Mouse (Mus musculus): Measurements from ENCODE around the gene Rin3. TPM values are rescaled to one million over a fixed set of nuclear protein-coding genes. Genes with fewer than 3 reads are reported as not detected.

Rin3 gene
- total RNA-seq, 2 experiments from 2014 or later = 14.0 to 17.5 TPM

DNA sequence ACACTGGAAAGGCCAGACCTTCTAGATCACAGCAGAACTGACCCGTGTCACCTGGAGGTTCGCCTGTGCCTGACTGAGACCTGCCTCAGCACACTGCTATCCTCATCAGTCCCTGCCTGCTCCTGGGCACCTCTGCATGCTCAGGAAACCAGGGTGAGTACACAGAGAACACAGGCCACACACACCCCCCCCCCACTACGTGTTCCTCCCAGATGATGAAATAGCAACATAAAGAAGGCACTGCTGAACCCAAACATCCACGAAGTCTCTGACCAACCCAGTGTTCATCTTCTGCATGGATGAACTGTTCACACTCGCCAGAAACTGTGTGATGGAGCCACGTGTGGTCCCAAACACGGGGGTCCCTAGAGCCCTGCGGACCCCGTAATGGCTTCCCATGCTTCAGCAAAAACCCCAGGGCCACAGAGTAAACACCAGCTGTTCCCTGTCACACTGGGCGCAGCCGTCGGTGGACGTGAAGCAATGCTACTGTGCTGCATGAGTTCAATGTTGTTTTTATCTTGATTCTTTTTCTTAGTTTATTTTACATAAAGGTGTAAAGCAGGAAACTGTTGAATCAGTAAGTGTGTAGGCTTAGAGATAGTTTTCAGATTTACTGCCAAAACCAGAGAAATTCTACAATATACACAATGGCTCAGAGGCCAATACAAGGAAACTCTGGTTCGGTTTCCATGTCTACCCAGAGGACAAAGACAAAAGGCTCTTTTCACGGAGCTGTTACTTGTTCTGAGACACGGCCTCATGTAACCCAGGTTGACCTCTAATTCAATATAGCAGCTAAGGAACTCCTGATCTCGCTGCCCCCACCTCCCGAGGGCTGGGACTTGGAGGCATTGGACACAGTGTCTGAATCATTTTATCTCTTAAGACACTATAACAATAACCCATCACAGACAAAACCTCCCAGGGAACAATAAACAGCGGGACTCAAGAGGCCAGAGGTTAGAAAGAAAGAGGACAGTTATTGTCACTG lies 113.4 kb downstream of the Rin3 start:
- DNase-seq (ENCODE audit: low spot score) = no peak
- intact Hi-C loops (cut with DNase I) = no loop called here

DNA sequence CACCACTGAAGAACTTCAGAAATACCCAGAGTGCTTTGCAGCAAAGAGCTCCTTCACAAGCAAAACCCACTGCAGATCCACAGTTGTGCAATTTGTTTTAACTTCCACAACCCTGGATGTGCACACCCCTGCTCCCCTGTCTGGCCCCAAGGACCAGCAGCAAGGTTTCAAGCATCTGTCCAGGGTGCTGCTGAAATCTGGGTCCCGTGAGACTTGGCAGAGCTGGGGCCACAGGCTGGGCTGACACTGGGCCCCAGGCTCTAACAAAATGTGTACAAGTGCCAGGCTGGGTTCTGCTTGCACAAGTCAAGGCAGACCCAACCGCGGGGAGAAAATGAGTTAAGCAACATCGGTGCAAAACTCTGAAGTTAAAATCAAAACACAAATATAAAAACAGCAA lies 115.7 kb downstream of the Rin3 start:
- no peak for DNase-seq (ENCODE audit: low spot score)
- intact Hi-C loops (cut with DNase I) = no loop called here

DNA sequence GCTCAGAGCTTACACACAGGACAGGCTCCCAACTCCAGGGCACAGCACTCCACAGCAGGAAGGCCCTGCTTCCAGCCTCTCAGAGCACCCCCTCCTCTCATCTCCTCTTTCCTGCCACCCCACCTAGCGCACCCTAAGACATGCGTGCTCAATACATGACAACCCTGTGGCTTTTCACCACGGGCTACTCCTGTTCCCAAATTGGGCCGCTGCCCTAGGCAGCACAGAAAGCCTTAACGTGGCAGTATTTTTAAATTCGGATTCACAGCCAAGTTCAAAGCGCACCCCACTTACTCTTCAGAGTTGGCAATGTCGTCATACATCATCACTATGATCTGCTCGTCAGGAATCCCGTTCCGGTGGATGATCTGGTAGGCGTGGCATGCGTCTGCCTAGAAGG lies 130.3 kb downstream of the Rin3 start:
- intact Hi-C loops (cut with DNase I) = no loop called here
- no peak for DNase-seq (ENCODE audit: low spot score)

DNA sequence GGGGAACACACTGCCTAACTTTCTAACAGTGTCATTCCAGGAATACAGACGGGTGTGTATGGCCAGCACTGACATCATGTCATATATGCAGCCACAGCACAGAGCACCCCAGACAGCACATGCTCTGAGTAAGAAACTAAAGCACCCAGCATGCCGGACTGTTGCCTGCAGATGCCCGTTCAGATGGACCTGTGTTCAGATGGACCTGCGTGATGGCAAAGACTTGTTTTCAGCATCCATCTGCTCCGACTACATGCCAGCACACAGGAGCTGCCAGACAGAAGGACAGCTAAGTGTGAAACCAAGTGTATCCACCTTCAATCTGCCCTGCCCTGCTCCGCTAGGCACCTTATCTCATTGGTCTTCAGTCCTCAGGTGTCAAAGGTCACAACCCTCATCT lies 131.8 kb downstream of the Rin3 start:
- intact Hi-C loops (cut with DNase I) = no loop called here
- no peak for DNase-seq (ENCODE audit: low spot score)

DNA sequence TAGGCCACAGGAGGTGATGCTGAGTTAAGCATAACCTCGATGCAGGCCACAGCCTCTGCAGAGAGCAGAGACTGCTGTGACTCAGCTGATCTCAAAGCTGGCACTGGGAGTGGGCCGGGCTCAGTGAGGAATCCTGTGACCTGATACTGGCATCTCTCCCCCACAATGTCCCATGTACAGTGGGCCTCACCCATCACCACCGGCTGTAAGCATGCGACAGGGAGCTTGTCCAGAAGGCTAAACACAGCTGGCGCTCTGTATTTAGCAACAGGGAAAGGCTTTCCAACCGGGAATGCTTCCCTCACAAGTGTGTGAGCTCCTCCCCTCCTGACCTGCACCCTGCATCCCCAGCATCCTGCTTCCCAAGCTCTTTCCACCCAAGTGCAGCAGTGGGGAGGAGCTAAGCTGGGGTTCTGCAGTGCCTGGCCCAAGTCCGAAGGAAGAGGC lies 133.6 kb downstream of the Rin3 start:
- peak; percentile 49 for DNase-seq (ENCODE audit: low spot score)
- intact Hi-C loops (cut with DNase I) = no loop called here

DNA sequence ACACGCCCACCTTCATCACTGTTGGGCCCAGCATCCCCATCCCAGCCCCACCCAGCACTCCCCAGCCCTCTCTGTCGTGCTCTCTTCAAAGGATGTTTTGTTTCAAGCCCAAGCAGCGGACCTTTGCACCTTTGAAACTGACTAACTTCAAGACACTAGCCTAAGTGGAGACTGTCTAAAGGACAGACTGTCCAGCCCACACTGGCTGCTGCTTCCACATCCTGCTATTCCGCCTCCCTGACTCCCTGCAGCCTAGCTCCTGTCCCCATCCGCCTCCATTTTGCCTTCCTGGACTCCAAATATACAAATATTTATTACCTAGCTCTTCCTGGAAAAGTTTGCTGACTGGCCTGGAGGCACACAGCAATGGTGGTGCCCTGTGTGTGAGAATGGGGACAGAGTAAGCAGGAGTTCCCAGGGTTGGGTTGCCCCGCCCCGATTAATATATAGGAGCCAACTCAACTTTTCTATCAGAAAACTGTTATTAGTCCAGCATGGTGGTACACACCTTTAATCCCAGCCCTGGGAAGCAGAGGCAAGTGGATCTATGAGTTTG lies 134.2 kb downstream of the Rin3 start:
- intact Hi-C loops (cut with DNase I) = no loop called here
- DNase-seq (ENCODE audit: low spot score) = no peak

DNA sequence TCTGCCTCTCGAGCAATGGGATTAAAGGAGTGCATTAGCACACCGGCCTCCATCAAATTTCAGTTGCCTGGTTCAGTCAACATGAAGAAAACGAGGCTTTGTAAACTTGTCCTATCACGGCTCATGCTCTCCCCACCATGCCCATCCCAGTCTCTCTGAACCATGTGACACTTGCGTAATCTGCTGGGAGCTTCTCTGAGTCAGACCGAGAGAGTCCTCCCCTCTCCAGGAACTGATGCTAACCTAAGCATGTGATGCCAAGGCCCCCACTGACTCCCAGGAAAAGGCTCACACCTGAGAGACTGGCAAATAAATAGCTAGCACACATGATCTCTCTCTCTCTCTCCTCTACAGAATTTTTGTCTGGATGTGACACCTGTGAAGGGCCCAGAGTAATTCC lies 134.9 kb downstream of the Rin3 start:
- no peak for DNase-seq (ENCODE audit: low spot score)

DNA sequence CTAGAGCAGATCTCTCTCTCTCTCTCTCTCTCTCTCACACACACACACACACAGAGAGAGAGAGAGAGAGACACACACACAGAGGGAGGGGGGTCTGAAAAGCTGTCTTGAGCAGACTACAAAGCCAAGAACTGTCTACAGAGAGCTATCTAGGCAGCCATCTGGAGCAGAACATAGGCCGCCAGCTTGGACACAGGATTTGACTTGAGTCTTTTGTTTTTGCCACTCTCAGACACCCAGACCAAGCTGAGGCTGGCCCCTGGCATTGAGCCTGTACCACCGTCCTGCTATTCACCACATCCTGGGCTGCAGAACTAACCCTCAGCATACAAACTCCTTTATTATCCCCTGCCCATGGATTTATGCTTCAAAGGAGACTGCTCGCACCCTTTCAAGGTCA lies 136.7 kb downstream of the Rin3 start:
- intact Hi-C loops (cut with DNase I) = no loop called here
- no peak for DNase-seq (ENCODE audit: low spot score)

More for the DNA sequence above, 134.9 kb downstream of the Rin3 start:
- intact Hi-C loops (cut with DNase I) = no loop called here

DNA sequence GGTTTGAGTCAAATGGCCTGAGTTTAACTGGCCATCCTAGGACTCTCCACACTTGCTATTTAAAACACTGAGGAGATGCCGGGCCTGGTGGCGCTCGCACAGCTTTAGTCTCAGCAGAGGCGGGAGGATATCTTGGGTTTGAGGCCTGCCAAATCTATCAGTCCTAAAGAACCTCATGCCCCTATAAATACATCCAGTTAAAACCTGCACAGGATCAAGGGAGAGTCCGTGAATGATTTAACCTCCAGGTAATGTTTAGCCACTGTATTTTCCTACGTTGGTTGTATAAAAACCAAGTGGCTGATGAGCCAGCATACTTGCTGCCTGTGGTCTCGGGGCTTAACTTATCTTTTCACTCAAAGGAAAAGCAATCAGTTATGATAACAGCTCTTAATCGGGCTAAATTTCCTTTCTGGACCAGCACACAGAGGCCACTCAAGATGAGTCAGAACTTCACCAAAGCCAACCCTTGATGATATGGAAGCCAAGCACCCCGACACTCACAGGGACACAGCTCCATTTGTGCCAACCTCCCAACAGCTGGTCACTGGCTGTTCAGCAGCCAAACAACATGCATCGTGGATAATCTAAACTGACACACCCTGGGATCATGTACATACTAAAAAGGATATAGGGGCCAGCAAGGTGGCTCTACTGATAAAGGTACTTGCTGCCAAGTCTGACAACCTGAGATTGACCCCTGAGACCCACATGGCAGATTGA lies 137.5 kb downstream of the Rin3 start:
- intact Hi-C loops (cut with DNase I) = no loop called here

DNA sequence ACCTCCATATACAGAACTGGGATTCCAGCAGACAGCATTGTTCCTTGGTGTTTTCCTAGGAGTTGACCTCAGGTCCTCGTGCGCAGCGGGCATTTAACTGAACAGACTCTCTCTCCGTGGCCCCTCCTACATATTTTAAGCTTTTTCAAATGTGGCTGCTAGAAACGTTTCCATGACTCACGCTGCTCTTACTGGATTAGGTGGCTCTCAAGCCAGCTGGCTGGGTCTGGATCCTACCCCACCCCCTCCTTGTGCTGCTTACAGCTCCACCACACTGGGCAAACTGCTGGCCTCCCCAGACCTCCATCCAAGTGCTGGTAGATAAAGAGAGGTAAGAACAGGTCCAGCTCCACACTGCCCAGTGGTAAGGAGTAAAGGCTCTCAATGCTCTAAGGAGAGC lies 139.2 kb downstream of the Rin3 start:
- intact Hi-C loops (cut with DNase I) = no loop called here
- peak; percentile 65 for DNase-seq (ENCODE audit: low spot score)

More for the DNA sequence above, 137.5 kb downstream of the Rin3 start:
- no peak for DNase-seq (ENCODE audit: low spot score)

DNA sequence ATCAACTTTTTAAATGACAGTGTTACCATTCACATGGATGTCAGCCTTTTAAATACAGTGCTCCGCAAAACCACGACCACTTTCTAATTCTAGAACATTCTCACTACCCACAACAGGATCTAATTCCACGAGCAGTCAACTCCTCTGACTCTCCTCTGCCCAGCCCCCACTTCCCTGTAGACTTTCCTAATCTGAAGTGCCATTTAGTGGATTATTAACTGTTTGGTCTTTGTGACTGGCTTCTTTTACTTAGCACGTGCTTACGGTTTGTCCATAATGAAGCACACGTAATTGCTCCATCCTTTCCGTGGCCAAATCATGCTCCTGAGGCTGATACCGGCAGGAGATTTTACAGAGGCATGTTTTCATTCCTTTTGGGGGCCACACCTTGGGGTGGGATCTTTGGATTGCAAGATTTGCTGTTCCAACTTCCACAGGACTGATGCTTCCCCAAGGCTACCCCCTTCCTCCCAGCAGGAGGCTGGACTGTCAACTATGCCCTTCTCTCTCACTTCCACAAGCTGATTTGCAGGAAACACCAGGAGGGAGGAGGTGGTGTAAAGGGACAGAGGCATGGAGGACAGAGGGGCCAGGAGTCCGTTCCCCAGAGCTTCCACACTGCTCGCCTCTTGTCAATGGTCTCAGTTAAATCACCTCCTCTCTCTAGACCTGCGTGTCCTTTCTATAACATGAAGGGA lies 139.9 kb downstream of the Rin3 start:
- intact Hi-C loops (cut with DNase I) = no loop called here
- no peak for DNase-seq (ENCODE audit: low spot score)

DNA sequence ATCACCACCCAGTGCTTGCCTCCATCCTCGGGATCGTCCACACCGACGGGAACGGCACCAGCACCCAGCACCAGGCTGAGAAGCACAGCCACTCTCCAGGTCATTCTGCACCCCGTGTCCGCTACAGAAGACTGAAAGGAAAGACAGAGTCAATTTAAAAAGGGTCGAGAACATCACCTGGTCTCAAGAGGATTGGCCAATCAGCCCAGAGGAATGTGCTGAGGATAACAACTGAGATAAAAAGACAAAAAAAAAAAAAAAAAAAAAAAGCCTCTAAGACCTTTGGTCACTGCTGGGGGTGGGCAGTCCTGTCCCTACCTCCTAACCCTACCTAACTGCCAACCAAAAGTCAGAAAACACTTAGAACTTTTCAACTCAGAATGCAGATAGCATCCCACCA lies 140.8 kb downstream of the Rin3 start:
- no peak for DNase-seq (ENCODE audit: low spot score)
- intact Hi-C loops (cut with DNase I) = no loop called here

DNA sequence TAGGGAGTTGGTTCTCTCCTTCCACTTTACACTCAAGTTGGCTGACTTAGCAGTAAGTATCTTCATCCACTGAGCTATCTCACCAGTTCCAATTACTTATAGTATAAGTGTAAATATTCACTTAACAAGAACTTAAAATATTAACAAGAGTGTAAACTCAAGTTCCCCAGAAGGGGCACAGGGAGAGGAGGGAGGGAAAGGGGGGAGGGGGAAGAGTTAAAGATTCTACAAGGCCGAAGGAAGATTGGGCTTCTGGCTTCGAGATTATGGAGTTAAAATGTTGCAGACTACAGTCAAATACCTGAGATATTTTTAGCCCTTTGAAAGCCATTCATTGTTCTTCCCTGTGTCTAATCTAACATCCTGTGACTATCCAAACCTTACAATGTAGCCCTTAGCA lies 141.6 kb downstream of the Rin3 start:
- no peak for DNase-seq (ENCODE audit: low spot score)
- intact Hi-C loops (cut with DNase I) = no loop called here

DNA sequence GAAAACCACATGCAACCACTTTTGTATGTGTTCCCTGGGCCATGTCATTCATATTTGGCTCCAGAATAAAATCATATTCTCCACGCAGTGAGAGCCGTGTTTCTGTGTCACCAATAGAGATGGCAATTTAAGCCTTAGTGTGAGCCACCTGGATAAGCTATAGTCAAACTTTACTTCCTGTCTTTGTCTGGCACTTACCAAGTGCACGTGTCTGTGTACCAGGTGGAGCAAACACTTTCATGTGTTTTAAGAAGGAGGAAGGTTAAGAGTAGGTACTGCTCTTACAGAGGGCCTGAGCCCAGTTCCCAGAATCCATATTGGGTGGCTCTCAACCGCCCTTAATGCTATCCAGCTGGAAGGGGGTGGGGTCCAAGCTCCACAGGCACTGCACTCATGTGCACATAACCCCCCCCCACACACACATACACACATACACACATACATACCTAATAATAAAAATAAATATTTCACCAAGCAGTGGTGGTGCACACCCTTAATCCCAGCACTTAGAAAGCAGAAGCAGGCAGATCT lies 142.3 kb downstream of the Rin3 start:
- intact Hi-C loops (cut with DNase I) = no loop called here
- DNase-seq (ENCODE audit: low spot score) = no peak

DNA sequence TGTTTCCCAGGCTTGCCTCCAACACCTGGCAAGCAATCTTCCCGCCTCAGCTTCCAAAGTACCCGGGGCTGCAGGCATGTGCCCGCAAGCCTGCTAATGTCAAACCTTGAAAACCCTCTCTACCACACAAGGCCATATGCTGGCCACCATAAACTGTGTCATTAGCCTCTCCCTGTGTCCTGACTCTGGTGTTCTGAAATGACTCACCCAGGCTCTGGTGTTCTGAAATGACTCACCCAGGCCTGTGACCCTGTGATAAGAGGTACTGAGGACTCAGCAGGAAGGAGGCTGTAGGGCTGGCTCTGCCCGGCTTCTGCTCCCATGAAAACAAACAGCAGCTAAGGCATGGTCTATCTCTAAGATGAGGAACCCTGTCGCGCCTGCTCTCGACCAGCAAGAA lies 143.4 kb downstream of the Rin3 start:
- no peak for DNase-seq (ENCODE audit: low spot score)
- intact Hi-C loops (cut with DNase I) = no loop called here

DNA sequence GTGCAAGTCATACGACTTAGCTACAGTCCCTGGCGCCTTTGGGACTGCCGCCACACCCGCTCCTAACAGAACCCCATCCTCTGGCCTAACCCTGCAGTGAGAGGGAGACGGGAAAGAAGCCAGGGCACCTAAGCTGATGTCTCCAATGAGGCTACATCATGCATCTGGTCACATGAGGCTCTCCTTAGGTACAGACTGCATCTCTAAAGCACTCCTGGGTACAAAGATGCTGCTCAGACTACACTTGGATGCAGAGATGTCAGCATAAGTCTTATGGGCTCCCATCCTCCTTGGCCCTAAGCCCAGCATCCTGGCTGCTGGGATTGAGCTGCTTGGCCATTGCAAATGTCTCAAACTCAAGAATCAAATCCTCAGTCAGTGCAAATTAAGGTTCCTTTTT lies 146.8 kb downstream of the Rin3 start:
- DNase-seq (ENCODE audit: low spot score) = no peak
- intact Hi-C loops (cut with DNase I) = no loop called here

DNA sequence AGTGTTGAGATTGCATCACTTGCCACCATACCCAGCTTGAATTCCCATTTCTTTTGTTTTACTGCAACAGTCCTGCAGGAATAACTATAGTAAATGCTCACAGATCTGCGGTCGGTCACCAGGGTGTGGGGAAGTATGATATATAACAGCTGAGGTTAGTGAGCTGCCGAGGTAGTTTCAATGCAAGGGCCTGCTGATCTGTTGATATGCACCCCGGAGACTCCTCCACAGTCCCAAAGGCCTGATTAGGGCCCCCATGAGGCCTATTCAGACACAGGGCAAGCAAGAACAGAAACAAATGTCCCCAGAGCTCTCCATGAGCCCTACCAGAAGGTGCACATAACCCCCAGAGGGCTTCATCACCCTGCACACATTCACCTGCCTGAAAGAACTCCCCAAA lies 147.4 kb downstream of the Rin3 start:
- no peak for DNase-seq (ENCODE audit: low spot score)
- intact Hi-C loops (cut with DNase I) = no loop called here

DNA sequence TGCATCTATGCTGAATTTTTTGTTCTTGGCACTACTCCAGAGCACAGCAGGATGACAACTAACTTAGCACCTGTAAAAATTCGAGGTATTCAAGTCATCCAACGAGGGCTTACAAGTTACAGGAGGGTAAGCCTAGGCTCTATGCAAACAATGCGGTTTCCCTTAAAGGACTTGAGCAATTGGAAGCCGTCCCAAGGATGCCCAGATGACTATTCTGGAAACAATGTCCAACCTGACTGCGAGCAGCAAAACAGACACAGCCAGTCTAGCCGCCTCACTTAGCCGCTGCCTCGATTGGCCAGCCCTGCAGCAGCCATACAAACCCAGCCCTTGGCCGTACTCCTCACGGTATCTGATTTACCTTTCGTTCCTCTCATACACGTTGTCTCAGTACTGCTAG lies 149.4 kb downstream of the Rin3 start:
- no peak for DNase-seq (ENCODE audit: low spot score)
- intact Hi-C loops (cut with DNase I) = no loop called here

DNA sequence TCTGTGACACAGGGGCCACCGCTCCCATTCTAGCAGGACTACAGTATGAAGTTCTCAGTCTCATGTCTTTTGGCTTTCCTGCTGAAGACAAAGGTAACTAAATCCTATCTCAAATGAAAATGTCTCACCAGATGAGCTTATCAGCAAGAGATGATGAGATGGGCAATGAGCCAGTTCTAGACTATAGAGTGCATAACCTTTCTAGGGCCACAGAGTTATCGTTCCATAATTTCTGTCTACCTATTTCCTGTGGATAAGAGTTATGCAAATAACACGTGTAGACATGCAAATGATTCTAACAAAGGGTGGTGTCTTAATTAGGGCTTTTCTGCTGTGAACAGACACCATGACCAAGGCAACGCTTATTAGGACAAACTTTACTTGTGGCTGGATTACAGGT lies 151.3 kb downstream of the Rin3 start:
- DNase-seq (ENCODE audit: low spot score) = no peak
- intact Hi-C loops (cut with DNase I) = no loop called here

DNA sequence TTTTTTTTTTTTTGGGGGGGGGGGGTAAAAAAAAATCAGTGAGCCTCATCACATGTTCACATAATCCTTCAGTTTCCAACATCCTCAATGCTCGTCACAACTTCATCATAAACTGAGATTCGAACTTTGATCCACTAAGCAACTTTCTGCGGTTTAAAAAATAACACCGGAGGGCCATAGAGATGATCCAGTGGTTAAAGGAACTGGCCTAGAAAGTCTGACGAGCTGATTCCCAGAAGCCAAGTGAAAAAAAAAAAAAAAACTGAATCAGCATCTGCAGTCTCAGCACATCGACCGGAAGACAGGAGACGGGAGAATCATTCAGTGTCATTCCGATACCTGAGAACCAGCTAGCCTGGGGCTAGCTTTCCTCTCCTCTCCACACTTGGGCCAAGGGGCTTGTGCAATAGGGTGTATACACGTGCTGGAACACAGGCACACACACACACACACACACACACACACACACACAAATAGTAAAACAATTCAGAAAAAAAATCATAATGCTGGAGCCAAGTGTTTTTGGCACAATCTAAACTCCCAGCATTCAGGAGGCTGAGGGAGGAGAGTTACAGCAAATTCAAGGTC lies 154.2 kb downstream of the Rin3 start:
- intact Hi-C loops (cut with DNase I) = no loop called here
- no peak for DNase-seq (ENCODE audit: low spot score)

Measured in heart, postnatal 25 days (tissue).